Mouse (Mus musculus): Measurements from ENCODE around the gene Ppp4r3b.

Gene Ppp4r3b

DNA sequence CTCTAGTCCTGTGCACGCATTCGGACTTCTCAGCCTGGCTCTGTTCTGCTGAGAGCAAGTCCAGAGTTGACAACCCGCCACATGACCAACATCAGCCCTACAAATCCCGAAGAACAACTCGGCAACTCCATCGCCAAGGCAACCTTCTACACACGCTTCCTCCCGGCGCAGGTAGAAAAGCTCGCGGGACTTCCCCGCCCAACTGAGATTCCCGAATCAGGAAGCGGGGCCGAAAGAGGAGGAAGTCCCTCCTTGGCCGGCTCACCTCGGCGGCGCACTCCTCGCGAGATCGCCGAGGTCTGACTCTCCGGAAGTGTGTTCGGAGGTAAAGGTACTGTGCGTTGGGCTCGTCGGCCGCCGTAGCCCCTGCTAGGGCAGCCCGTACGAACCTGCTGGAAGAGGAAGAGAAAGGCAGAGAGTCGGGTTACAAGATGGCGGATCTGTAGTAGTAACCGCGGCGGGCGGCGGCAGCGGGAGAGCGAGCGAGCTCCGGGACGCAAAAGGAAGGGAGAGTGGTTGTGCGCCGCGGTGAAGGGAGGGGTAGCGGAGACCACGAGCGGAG, at the start of gene Ppp4r3b:
TSS of gene Ppp4r3b (plus strand) at position 328 of the 562 bp plus-strand sequence.
- DNase-seq, result peak; percentile 98 to 100

DNA sequence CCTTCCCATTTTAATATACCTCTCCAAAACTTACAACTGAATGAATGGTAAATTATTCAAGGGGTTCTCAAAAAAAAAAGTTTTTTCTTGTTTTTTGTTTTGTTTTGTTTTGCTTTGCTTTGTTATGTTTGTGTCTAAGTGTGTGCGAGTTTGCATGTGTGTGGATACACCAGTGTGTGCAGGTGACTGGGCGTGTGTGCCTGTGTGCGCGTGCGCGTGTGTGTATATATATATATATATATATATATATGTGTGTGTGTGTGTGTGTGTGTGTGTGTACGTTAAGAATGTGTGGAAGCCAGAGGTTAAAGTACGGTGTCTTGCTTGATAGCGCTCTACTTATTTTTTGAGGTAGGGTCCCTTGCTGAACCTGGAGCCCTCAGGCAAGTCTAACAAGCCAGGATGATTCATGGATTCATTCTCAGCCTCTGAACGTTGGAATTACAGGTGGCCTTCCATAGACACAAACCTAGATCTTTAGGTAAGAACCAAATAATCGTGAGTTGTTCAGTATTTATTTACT, 42.8 kb upstream of the Ppp4r3b start:
- DNase-seq, result no peak

DNA sequence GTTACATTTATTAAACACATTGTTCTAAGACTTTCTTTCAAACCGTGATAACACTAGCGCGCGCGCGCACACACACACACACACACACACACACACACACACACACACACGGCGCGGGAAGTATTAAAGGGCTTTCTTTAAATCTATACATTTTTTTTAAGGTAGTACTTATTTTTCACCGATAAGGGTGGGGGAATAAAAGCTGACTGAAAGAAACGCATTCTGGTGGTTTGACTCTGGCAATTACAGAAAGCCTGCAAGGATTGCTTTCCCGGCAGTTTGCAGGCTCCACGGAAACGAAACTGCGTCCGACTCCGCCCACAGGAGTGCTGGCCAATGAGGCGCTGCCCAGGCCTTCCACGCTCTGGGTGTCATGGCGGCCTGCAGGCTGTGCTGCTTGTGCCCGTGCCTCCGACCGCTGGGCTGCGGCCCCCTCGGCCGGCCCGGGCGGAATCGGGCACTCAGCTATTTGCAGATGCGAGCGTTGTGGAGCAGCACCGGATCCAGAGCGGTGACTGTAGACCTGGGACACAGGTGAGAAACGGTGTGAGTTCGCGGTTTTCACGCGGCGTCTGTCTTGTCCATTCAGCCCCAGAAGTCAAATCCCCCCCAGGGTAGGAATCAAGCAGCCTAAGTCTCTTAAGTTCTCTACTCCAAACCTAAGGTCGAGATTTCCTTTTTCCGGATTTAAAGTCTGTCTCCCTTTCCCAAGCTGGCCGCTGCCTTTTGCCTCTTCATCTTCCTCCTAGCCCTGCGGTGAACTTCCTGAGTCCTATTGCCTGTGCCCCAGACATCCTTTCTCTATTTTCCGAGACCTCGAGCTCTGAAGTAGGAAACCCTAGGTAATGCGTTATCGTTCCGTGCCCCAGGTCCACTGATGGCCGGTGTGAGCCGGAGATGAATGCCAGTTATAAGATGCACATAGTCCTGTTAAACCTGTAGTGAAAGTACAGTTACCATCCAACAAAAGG, 42.0 kb upstream of the Ppp4r3b start, which contains the start of gene Pnpt1:
TSS of gene Pnpt1 (plus strand) at position 360 of the 971 bp plus-strand sequence.
- DNase-seq, result peak; percentile 94 to 96

DNA sequence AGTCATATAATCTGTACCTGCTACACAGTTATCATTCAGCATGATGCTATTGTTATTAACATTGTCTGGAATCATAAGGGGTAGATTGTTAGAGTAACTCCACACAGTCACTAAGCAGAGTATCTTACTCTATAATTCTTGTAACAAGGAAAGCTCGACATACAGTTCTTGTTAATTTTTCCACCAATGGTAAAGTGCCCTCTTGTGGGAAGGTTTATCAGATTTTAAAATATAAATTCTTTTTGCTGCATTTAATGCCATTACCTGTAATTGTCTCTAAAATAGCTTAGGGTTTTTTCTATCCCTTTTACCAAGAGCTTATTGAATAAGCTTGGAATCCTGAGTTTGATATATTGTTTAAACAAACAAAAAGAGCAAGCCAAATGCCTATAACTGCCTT, 32.0 kb upstream of the Ppp4r3b start:
- DNase-seq, result no peak

DNA sequence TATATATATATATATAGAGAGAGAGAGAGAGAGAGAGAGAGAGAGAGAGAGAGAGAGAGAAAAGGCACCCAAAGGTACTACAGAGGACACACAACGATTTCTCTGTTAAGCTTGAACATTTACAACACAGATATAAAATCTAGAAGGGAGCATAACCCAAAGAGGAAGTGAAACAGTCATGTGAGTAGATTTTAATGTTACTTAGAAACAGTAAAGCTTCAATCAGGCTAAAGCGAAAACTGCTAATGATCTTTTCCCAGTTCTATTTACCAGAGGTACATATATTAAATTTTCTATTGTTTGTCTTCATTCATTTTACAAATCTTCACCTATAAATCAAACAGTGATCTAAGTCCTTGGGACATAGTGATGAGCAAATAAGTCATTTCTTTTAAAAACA, 23.8 kb upstream of the Ppp4r3b start:
- DNase-seq, result no peak

DNA sequence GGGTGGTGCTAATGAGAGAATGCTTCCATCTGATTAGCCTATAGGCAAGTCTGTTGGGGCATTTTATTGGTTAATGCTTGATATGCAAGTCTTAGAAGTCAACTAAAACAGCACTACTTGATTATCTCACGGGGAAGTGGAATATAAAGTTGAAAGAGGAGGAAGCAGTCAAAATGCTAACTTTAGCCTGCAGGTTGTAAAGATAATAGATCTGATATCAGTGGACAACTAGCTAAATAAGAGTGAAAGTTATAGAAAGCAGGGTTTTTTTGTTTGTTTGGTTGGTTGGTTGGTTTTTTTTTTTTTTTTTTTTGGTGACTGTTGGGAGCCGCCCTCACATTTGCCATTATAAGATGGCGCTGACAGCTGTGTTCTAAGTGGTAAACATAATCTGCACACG, 9.1 kb upstream of the Ppp4r3b start:
- DNase-seq, result no peak

DNA sequence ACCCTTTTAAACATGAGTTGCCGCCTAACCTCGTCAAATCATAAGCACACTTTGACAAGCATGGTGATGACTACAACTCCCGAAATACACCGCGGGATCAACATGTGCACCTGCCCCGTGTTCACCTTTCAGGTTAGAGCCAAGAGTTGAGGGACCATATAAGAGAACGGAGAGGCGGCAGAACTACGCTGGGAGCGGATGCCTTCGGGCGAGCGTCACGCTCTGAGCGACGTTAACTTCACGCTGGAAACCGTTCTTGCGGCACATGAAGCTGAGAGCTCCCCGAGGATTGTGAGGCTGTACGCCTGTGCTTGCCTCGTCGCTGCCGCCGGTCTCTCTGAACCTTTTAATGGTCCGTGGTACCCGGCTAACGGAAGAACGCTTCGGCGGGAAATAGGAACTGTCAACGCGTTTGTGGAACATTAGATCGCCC, 715 bp upstream of the Ppp4r3b start:
- DNase-seq, result peak; percentile 75 to 84

DNA sequence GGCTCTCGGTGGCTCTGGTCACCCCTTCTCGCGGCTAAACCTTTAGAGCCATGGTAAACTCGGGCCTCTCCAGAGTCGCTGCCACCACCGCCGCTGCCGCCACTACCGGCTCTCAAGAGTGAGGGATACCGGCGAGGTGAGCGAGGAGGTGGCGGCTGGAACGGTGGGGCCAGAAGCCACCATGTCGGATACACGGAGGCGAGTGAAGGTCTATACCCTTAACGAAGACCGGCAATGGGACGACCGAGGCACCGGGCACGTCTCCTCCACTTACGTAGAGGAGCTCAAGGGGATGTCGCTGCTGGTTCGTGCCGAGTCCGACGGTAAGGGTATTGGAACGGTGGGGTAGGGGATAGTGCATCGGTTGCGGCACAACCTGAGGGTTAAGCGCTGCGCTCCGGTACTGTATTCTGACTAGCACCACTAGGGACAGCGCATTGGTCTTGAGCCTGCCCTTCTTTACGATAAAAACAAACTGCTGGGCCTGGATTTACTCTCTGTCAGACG, 488 bp downstream of the Ppp4r3b start:
- DNase-seq, result peak; percentile 53 to 72

DNA sequence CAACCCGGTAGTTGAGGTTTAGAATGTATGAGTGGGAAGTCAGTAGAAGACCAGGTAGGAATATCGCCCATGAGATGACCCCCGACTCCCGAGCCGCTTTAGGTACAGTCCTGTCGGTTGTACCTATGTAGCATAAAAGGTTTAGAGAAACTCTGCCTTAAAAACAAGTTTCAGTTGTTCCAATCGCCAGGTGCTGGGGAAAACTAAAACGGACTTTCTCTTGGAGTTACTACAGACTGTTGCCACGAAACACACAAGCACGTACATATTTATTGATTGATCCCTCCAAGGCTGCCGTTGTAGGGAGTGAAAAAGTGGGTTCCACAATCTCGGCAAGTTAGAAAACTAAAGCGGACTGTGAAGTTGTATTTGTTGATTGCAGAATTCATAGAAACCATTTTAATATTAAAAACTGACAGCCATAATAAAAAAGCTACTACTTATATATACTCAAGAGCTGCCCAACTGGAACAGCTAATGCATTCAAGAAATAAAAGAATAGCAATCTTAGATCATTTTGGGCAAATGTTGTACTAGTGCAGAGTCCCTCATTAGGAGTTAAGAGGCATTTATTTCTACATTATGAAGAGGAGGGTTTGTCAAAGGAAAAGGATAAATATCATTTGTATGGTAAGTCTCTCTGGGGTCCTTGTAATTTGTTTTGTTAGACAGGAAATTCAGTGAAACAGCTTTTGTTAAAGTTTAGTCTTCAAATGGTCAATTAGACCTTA, 1.2 kb downstream of the Ppp4r3b start:
- DNase-seq, result no peak

DNA sequence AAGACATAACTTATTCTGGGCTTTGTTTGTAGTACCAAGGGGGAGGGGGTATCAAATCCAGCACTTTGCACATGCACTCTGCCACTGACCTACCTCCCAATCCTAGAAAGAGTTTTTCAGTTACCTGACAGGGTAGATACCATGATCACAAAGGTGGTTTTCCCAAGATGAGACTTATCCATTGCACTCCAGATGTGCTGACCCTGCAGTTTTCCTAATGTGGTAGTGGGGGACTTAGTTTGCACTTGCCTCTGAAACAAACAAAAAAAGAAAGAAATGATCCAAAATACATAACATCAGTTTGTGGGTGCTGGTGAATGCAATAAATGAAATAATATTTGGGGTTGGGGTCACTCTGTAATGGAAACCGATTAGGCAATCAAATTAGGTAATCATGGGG, 6.6 kb downstream of the Ppp4r3b start:
- DNase-seq, result no peak

DNA sequence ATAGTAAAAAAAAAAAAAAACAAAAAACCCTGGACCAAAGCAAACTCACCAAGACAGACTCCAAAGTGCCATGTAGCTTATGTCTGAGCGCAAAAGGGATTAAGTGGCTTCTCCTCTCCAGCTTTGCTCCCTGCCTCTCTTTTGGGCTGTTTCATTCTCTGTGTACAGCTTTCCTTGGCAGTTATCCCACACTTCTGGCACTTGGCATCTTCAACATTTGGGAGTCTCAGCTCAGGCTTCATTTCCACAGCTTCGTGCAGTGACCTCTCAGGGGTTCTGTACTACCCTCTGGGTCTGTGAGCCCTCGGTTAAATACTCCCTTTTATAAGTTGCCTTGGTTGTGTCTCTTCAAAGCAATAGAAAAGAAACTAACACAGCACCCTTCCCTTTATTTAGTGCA, 8.0 kb downstream of the Ppp4r3b start:
- DNase-seq, result peak in 1 of 2 experiments; percentile 32

DNA sequence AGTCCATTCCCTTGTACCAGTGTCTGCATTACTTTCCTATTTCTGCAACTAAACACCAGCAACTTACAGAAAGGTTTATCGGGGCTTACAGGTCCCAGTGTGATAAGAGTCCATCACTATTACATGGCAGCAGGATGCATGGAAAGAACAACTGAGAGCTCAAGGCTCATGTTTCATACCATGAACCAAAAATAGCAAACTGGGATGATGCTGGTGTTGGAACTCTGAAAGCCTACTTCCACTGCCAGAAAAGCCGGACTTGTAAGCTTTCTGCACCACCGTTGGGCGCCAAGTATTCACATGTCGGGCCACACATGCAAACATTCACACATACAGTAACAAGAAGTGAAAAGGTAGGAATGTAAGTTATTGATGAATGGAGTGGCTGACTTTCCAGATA, 9.1 kb downstream of the Ppp4r3b start:
- DNase-seq, result no peak

DNA sequence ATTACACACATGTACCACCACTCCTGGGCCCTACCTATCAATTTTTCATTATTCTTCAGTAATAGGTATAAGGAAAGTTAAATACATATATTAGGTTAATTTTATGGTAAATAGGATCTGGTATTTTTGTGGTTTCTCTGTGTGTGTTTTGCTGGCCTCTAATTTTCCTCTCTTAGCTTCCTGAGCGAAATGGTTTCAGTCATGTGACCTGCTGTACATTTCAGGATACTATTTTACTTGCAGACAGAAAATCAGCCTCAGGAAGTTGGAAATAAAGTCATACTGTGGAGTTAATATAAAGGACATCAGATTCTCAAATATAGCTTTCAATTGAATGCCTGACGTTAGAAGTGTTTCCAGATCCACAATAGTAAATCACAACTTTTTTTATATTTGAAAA, 16.3 kb downstream of the Ppp4r3b start:
- DNase-seq, result no peak

DNA sequence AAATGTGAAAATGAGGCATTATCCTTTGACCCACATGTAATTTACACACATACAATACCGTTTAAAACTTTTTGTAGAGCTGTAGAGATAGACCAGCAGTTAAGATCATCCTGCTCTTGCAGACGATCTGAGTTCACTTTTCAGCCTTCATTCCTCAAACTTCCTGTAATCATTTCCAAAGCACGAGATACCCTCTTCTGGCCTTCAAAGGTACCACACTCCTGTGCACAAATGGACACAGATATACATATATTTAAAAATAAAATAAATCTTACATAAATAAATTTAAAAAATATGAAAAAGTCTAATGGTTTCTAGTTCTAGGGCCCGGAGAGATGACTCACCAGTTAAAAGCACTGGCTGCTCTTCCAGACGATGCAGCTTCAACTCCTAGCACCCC, 31.0 kb downstream of the Ppp4r3b start:
- no peak for DNase-seq

DNA sequence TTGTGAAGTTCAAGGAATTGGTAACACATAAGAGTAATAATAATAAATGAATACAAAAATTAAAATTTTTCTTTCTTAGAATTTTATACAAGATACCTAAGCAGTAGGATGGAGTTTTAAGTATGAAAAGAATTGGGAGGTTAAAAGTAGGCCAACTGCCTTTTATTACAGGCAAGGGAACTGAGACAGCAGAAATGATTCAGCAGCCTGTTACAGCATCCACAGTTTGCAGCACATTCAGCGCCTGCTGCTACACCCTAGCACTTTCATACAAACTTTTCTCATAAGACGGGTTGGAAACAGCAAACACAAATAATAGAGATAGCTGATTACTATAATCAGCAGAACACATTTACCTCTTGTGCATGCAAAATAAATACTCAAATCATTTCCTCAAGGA, 37.1 kb downstream of the Ppp4r3b start:
- no peak for DNase-seq

DNA sequence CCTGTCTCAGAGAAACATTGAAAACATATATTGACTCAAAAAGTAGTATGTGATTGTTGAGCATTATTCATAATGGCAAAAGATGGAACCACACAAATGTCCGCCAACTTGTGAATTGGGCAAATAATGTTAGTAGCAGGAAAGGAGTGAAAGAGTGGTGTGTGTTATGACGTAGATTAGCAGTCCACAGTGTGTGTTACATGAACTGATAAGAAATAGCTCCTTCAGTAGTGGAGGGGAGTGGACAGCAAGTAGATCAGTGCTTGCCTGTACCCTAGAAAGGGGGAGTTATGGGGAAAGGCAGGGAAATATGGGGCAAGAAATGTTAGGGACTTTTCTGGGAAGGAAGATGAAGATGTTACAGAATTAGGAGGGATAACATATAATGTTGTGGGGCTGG, 43.5 kb downstream of the Ppp4r3b start:
- no peak for DNase-seq

DNA sequence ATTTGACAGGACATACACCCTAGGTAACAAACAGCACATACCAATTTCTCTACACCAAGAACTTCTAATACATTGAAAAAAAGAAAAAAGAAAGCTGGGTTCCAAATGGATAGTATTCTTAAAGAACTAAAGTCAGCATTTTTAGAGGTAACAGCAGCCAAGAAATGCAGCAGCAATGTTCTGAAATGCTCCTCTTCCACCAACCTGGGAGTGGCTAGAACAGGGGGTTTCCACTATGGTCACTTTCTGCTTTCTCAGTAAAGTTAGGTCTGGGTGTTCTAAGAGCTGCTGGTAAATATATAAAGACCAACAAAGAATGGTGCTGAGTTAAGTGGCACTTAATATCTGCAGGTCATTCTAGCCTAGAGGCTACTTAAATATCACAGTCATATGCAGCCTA, 46.4 kb downstream of the Ppp4r3b start:
- DNase-seq, result no peak

DNA sequence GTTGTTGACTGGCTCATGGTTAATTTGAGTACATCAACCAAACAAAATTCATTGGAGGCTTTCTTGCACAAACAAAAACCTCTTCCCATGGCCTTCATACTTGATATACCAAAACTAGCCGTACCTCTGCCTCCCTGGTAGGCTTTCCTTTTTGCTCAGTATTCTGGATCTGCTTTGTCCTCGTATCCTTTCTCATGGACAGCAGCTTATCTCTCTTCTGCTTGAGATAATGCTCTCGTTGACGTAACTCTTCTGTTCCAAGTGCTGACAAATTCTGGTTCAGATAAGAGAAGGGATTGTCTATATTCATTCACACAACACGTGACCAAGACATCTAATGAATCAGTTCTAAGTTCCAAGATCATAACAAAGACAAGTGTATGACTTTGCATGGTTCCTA, 49.6 kb downstream of the Ppp4r3b start:
- no peak for DNase-seq

DNA sequence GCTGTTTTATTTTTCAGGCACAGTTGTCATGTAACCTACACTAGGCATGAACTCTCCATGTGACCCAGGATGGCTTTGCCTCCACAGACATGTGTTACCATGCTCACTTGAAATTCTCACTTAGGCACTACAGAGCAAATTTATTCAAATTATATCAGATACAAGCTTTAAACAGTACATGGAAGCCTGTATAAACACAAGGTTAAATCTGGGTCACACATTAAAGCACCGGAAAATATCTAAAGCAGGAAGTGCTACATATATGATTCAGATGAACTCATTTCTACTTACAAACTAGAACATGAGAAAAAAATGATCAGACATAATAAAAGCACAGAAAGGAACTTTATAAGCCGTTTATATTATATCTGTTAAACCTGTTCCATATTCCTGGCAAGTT, 52.1 kb downstream of the Ppp4r3b start:
- no peak for DNase-seq

DNA sequence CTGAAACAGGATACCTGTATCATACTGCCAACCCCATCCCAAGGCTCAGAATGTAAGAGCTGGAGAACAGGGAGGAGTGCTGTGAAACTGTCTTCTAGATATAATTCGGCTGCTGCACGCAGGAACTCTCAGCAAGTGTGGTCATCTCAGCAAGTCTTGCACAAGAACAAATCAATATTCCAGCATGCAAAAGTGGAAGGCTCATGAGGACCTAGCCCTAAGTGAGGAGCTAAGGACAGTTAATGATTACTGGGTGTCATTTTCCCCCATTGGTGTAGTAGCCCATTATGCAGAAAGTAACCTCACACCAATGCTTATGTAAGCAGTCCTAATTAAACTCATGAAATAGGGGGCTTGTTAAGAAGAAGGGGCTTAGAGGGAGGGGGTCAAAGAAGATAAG, 56.3 kb downstream of the Ppp4r3b start:
- no peak for DNase-seq

DNA sequence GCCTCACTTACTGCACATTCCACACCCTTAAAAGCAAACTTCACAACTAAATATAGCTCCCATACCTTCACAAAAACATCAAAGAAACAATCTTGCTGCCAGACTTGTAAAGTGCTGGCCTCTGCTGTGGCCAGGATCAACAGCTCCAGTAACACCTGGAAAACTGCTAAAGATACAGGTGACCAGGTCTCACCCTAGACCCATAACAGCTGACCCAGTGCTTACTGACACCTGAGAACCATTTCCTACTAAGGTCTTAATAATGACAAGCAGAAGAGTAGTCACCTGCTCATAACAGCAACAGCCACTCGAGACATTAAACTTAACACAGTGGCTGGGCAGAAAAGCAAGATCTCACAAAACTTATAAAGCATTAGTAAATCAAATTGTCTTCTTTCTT, 60.9 kb downstream of the Ppp4r3b start:
- no peak for DNase-seq

DNA sequence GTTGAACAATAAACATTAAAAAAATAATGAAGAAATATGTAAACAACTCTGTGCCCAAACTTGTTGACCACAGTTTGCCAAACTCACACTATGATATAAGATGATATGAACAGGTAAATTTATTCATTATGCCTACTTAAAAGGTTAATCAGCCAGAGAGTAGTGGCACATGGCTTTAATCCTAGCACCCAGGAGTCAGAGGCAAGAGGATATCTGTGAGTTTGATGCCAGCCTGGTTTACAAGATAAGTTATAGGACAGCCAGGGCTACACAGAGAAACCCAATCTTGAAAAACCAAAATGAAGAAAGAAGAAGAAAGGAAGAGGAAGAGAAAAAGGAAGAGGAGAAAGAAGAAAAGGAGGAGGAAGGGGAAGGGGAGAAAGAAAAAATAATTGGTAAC, 64.7 kb downstream of the Ppp4r3b start:
- DNase-seq, result no peak

DNA sequence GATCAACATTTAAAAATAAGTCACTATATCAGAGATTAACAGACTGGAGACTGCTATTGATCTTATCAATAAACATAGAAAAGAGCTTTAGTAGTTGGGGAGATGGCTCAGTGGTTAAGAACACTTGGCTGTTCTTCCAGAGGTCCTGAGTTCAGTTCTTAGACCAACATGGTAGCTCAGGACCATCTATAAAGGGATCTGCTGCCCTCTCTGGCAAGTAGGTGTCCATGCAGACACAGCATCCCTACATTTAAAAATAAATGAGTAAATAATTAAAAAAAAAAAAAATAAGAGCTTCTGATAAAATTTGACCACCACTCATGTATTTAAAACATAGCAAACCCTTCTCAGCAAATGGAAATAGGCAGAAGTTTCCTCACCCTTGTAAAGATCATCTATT, 65.4 kb downstream of the Ppp4r3b start:
- DNase-seq, result no peak
